Mouse (Mus musculus): ENCODE results near the gene Gcnt4. TPM values are rescaled to one million over a fixed set of nuclear protein-coding genes. Genes with fewer than 3 reads are reported as not detected.

The Gcnt4 gene
- polyA plus RNA-seq, 1 experiment from 2014 or later = 0.34 TPM

GRCm38 (mm10) chr13:96976986-96977595, 52.6 kb downstream of the Gcnt4 start:
- ATAC-seq (replicated peaks; ENCODE audit: insufficient number of reproducible peaks, low FRiP score, low TSS enrichment) = no peak
- Histone ChIP-seq H3K9me3 (replicated peaks; ENCODE audit: control insufficient read depth, low read length) (no peaks in the 10 kb centered on the region), H3K27me3 (ENCODE audit: control insufficient read depth, insufficient read depth, low read length) (no peaks in the 10 kb centered on the region), H3K27ac (ENCODE audit: low read depth, low read length) (no peak overlapping the region), H3K9ac (ENCODE audit: low read depth, low read length) (no peak overlapping the region), H3K4me3 (ENCODE audit: low read depth, low read length) (no peak overlapping the region), H3K4me2 (no peak overlapping the region), H3K36me3 (ENCODE audit: control insufficient read depth, insufficient read depth, low read length) (no peaks in the 10 kb centered on the region), H3K4me1 (ENCODE audit: control insufficient read depth, insufficient read depth, low read length) (peaks cover 2% of the 10 kb centered on the region)
- 85% methylated on average over 6 of the region's 6 CpGs for WGBS (ENCODE audit: insufficient replicate concordance)

GRCm38 (mm10) chr13:96980561-96980960, 56.1 kb downstream of the Gcnt4 start:
- no peaks in the 10 kb centered on the region for H3K4me1 ChIP-seq (ENCODE audit: control insufficient read depth, insufficient read depth, low read length)
- no peaks in the 10 kb centered on the region for H3K36me3 ChIP-seq (ENCODE audit: control insufficient read depth, insufficient read depth, low read length)
- H3K27me3 ChIP-seq (ENCODE audit: control insufficient read depth, insufficient read depth, low read length) = no peaks in the 10 kb centered on the region
- H3K9me3 ChIP-seq (replicated peaks; ENCODE audit: control insufficient read depth, low read length) = no peaks in the 10 kb centered on the region
- H3K4me2 ChIP-seq = no peak overlapping the region
- no peak overlapping the region for H3K9ac ChIP-seq (ENCODE audit: low read depth, low read length)
- H3K27ac ChIP-seq (ENCODE audit: low read depth, low read length) = no peak overlapping the region
- ATAC-seq (replicated peaks; ENCODE audit: insufficient number of reproducible peaks, low FRiP score, low TSS enrichment) = no peak
- no peak overlapping the region for H3K4me3 ChIP-seq (ENCODE audit: low read depth, low read length)

- Histone ChIP-seq H3K9ac (ENCODE audit: low read depth, low read length) (no peak overlapping the region), H3K27me3 (ENCODE audit: control insufficient read depth, insufficient read depth, low read length) (no peaks in the 10 kb centered on the region), H3K4me3 (ENCODE audit: low read depth, low read length) (no peak overlapping the region), H3K27ac (ENCODE audit: low read depth, low read length) (no peak overlapping the region), H3K4me2 (0 out of 2 replicates have a peak overlapping the region, but pooled peaks have one; percentile 8), H3K9me3 (replicated peaks; ENCODE audit: control insufficient read depth, low read length) (no peaks in the 10 kb centered on the region), H3K4me1 (ENCODE audit: control insufficient read depth, insufficient read depth, low read length) (no peaks in the 10 kb centered on the region), H3K36me3 (ENCODE audit: control insufficient read depth, insufficient read depth, low read length) (no peaks in the 10 kb centered on the region)
- 55% methylated on average over 26 of the region's 26 CpGs for WGBS (ENCODE audit: insufficient replicate concordance)
- no peak for ATAC-seq (replicated peaks; ENCODE audit: insufficient number of reproducible peaks, low FRiP score, low TSS enrichment)
These were observed 59.0 kb downstream of the Gcnt4 start for GRCm38 (mm10) chr13:96983251-96984126.

- H3K4me2 ChIP-seq = no peak overlapping the region
- no peak overlapping the region for H3K27ac ChIP-seq (ENCODE audit: low read depth, low read length)
- no peak for ATAC-seq (replicated peaks; ENCODE audit: insufficient number of reproducible peaks, low FRiP score, low TSS enrichment)
- H3K4me3 ChIP-seq (ENCODE audit: low read depth, low read length) = no peak overlapping the region
- 73% methylated on average over 5 of the region's 5 CpGs for WGBS (ENCODE audit: insufficient replicate concordance)
- H3K27me3 ChIP-seq (ENCODE audit: control insufficient read depth, insufficient read depth, low read length) = no peaks in the 10 kb centered on the region
- no peaks in the 10 kb centered on the region for H3K36me3 ChIP-seq (ENCODE audit: control insufficient read depth, insufficient read depth, low read length)
- no peak overlapping the region for H3K9ac ChIP-seq (ENCODE audit: low read depth, low read length)
- no peaks in the 10 kb centered on the region for H3K4me1 ChIP-seq (ENCODE audit: control insufficient read depth, insufficient read depth, low read length)
- H3K9me3 ChIP-seq (replicated peaks; ENCODE audit: control insufficient read depth, low read length) = no peaks in the 10 kb centered on the region
These were observed 60.2 kb downstream of the Gcnt4 start for GRCm38 (mm10) chr13:96984688-96985087.

- 42% methylated on average over 12 of the region's 12 CpGs for WGBS (ENCODE audit: insufficient replicate concordance)
These were observed 61.2 kb downstream of the Gcnt4 start for GRCm38 (mm10) chr13:96985599-96986275.

GRCm38 (mm10) chr13:96989129-96989528, 64.6 kb downstream of the Gcnt4 start:
- Histone ChIP-seq H3K4me1 (ENCODE audit: control insufficient read depth, insufficient read depth, low read length) (no peaks in the 10 kb centered on the region), H3K4me2 (no peak overlapping the region), H3K9ac (ENCODE audit: low read depth, low read length) (no peak overlapping the region), H3K9me3 (replicated peaks; ENCODE audit: control insufficient read depth, low read length) (no peaks in the 10 kb centered on the region), H3K36me3 (ENCODE audit: control insufficient read depth, insufficient read depth, low read length) (no peaks in the 10 kb centered on the region), H3K27ac (ENCODE audit: low read depth, low read length) (no peak overlapping the region), H3K4me3 (ENCODE audit: low read depth, low read length) (no peak overlapping the region), H3K27me3 (ENCODE audit: control insufficient read depth, insufficient read depth, low read length) (no peaks in the 10 kb centered on the region)
- 82% methylated on average over 16 of the region's 16 CpGs for WGBS (ENCODE audit: insufficient replicate concordance)
- ATAC-seq (replicated peaks; ENCODE audit: insufficient number of reproducible peaks, low FRiP score, low TSS enrichment) = no peak

More at GRCm38 (mm10) chr13:96985599-96986275, 61.2 kb downstream of the Gcnt4 start:
- Histone ChIP-seq H3K36me3 (ENCODE audit: control insufficient read depth, insufficient read depth, low read length) (no peaks in the 10 kb centered on the region), H3K9me3 (replicated peaks; ENCODE audit: control insufficient read depth, low read length) (no peaks in the 10 kb centered on the region), H3K4me1 (ENCODE audit: control insufficient read depth, insufficient read depth, low read length) (no peaks in the 10 kb centered on the region), H3K4me3 (ENCODE audit: low read depth, low read length) (no peak overlapping the region), H3K27ac (ENCODE audit: low read depth, low read length) (no peak overlapping the region), H3K4me2 (no peak overlapping the region), H3K27me3 (ENCODE audit: control insufficient read depth, insufficient read depth, low read length) (no peaks in the 10 kb centered on the region), H3K9ac (ENCODE audit: low read depth, low read length) (no peak overlapping the region)
- ATAC-seq (replicated peaks; ENCODE audit: insufficient number of reproducible peaks, low FRiP score, low TSS enrichment) = no peak

- no peaks in the 10 kb centered on the region for H3K27me3 ChIP-seq (ENCODE audit: control insufficient read depth, insufficient read depth, low read length)
- H3K9ac ChIP-seq (ENCODE audit: low read depth, low read length) = no peak overlapping the region
- no peak overlapping the region for H3K27ac ChIP-seq (ENCODE audit: low read depth, low read length)
- ATAC-seq (replicated peaks; ENCODE audit: insufficient number of reproducible peaks, low FRiP score, low TSS enrichment) = no peak
- H3K9me3 ChIP-seq (replicated peaks; ENCODE audit: control insufficient read depth, low read length) = no peaks in the 10 kb centered on the region
- H3K4me1 ChIP-seq (ENCODE audit: control insufficient read depth, insufficient read depth, low read length) = no peaks in the 10 kb centered on the region
- H3K36me3 ChIP-seq (ENCODE audit: control insufficient read depth, insufficient read depth, low read length) = no peaks in the 10 kb centered on the region
- H3K4me3 ChIP-seq (ENCODE audit: low read depth, low read length) = no peak overlapping the region
- H3K4me2 ChIP-seq = no peak overlapping the region
- WGBS (ENCODE audit: insufficient replicate concordance) = 89% methylated on average over 3 of the region's 3 CpGs
These were observed 65.6 kb downstream of the Gcnt4 start for GRCm38 (mm10) chr13:96990045-96990444.

- WGBS (ENCODE audit: insufficient replicate concordance) = 83% methylated on average over 14 of the region's 14 CpGs
These were observed 66.2 kb downstream of the Gcnt4 start for GRCm38 (mm10) chr13:96990561-96991265.

More at GRCm38 (mm10) chr13:96990561-96991265, 66.2 kb downstream of the Gcnt4 start:
- no peak for ATAC-seq (replicated peaks; ENCODE audit: insufficient number of reproducible peaks, low FRiP score, low TSS enrichment)
- H3K36me3 ChIP-seq (ENCODE audit: control insufficient read depth, insufficient read depth, low read length) = no peaks in the 10 kb centered on the region
- H3K9me3 ChIP-seq (replicated peaks; ENCODE audit: control insufficient read depth, low read length) = no peaks in the 10 kb centered on the region
- no peaks in the 10 kb centered on the region for H3K27me3 ChIP-seq (ENCODE audit: control insufficient read depth, insufficient read depth, low read length)
- no peak overlapping the region for H3K27ac ChIP-seq (ENCODE audit: low read depth, low read length)
- no peak overlapping the region for H3K9ac ChIP-seq (ENCODE audit: low read depth, low read length)
- no peak overlapping the region for H3K4me2 ChIP-seq
- H3K4me3 ChIP-seq (ENCODE audit: low read depth, low read length) = no peak overlapping the region
- H3K4me1 ChIP-seq (ENCODE audit: control insufficient read depth, insufficient read depth, low read length) = no peaks in the 10 kb centered on the region

Measured in heart, embryonic 11.5 days (tissue).